Mouse (Mus musculus): ENCODE results near the gene Sh3glb2. TPM values are rescaled to one million over a fixed set of nuclear protein-coding genes. Genes with fewer than 3 reads are reported as not detected.

Sh3glb2 gene
- polyA plus RNA-seq, 1 experiment from 2014 or later: 69.4 TPM

- no peak for ATAC-seq (ENCODE audit: low FRiP score, low TSS enrichment)
- no peaks in the 10 kb centered on the region for H3K9me3 ChIP-seq (ENCODE audit: control insufficient read depth, low read length)
- WGBS: 57% methylated on average over 4 of the region's 4 CpGs
- H3K36me3 ChIP-seq (ENCODE audit: control insufficient read depth, insufficient read depth, low read length): peaks cover 16% of the 10 kb centered on the region
- no peak overlapping the region for H3K4me3 ChIP-seq (ENCODE audit: low read length)
- H3K4me2 ChIP-seq (replicated peaks; ENCODE audit: low read depth, low read length): no peak overlapping the region
- H3K4me1 ChIP-seq (ENCODE audit: control insufficient read depth, insufficient read depth, low read length): peaks cover 20% of the 10 kb centered on the region
- H3K27ac ChIP-seq (ENCODE audit: low read depth, low read length): no peak overlapping the region
- no peaks in the 10 kb centered on the region for H3K27me3 ChIP-seq (ENCODE audit: control insufficient read depth, insufficient read depth, low read length)
- no peak overlapping the region for H3K9ac ChIP-seq (ENCODE audit: low read depth, low read length)
Measured at GRCm38 (mm10) chr2:30356266-30356665, 2.9 kb downstream of the Sh3glb2 start.

DNA sequence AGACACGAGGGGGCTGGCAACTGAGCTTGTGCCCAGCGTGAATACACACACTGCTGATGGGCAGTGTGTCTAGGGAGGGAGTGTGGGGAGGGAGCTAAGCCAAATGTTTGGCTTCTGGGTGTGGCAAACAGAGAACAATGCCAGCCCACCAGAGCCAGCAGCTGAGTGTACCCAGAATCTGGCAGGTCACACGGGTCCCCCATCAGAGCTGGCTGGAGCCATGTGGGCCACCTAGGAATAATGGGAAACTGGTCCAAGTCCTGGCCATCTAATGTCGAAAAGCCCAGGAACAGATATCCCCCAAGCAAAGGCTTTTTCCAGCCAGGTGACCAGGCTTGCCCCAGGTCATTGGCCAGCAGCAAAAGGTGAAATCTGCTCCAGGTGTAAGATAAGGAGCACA lies 3.3 kb downstream of the Sh3glb2 start:
- no peak for ATAC-seq (ENCODE audit: low FRiP score, low TSS enrichment)
- Histone ChIP-seq H3K9me3 (ENCODE audit: control insufficient read depth, low read length) (no peaks in the 10 kb centered on the region), H3K27me3 (ENCODE audit: control insufficient read depth, insufficient read depth, low read length) (no peaks in the 10 kb centered on the region), H3K27ac (ENCODE audit: low read depth, low read length) (no peak overlapping the region), H3K4me2 (replicated peaks; ENCODE audit: low read depth, low read length) (no peak overlapping the region), H3K36me3 (ENCODE audit: control insufficient read depth, insufficient read depth, low read length) (peaks cover 16% of the 10 kb centered on the region), H3K4me3 (ENCODE audit: low read length) (no peak overlapping the region), H3K9ac (ENCODE audit: low read depth, low read length) (no peak overlapping the region), H3K4me1 (ENCODE audit: control insufficient read depth, insufficient read depth, low read length) (peaks cover 20% of the 10 kb centered on the region)
- 69% methylated on average over 4 of the region's 4 CpGs for WGBS

- Histone ChIP-seq H3K9me3 (ENCODE audit: control insufficient read depth, low read length) (no peaks in the 10 kb centered on the region), H3K27me3 (ENCODE audit: control insufficient read depth, insufficient read depth, low read length) (no peaks in the 10 kb centered on the region), H3K36me3 (ENCODE audit: control insufficient read depth, insufficient read depth, low read length) (peaks cover 55% of the 10 kb centered on the region), H3K4me1 (ENCODE audit: control insufficient read depth, insufficient read depth, low read length) (no peaks in the 10 kb centered on the region), H3K9ac (ENCODE audit: low read depth, low read length) (no peak overlapping the region), H3K27ac (ENCODE audit: low read depth, low read length) (no peak overlapping the region), H3K4me3 (ENCODE audit: low read length) (no peak overlapping the region), H3K4me2 (replicated peaks; ENCODE audit: low read depth, low read length) (no peak overlapping the region)
- no peak for ATAC-seq (ENCODE audit: low FRiP score, low TSS enrichment)
- whole genome bisulfite sequencing: 86% methylated on average over 2 of the region's 2 CpGs
Measured at GRCm38 (mm10) chr2:30351149-30351548, 8.0 kb downstream of the Sh3glb2 start.

DNA sequence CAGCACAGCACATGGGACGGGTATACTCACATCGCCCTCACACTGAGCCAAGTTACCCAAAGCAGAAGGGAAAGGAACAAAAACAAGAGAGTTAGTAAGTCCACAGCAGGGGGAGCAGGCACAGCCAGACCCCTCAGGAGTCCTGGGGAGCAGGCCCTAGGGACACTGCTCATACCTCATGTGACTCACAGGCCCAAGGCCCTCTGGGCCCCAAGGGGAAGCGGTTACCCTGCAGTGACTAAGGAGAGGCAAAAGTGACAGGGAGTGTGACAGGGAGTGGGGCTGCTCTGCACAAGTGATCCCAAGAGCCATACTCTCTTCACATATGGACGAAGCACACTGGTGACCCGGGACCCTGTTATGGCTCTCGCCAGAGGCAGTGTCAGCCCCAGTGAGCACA lies 9.9 kb downstream of the Sh3glb2 start:
- ATAC-seq (ENCODE audit: low FRiP score, low TSS enrichment): no peak
- Histone ChIP-seq H3K4me3 (ENCODE audit: low read length) (no peak overlapping the region), H3K4me2 (replicated peaks; ENCODE audit: low read depth, low read length) (no peak overlapping the region), H3K9ac (ENCODE audit: low read depth, low read length) (no peak overlapping the region), H3K36me3 (ENCODE audit: control insufficient read depth, insufficient read depth, low read length) (peaks cover 71% of the 10 kb centered on the region), H3K27me3 (ENCODE audit: control insufficient read depth, insufficient read depth, low read length) (no peaks in the 10 kb centered on the region), H3K9me3 (ENCODE audit: control insufficient read depth, low read length) (no peaks in the 10 kb centered on the region), H3K27ac (ENCODE audit: low read depth, low read length) (no peak overlapping the region), H3K4me1 (ENCODE audit: control insufficient read depth, insufficient read depth, low read length) (no peaks in the 10 kb centered on the region)
- 89% methylated on average over 6 of the region's 6 CpGs for WGBS

DNA sequence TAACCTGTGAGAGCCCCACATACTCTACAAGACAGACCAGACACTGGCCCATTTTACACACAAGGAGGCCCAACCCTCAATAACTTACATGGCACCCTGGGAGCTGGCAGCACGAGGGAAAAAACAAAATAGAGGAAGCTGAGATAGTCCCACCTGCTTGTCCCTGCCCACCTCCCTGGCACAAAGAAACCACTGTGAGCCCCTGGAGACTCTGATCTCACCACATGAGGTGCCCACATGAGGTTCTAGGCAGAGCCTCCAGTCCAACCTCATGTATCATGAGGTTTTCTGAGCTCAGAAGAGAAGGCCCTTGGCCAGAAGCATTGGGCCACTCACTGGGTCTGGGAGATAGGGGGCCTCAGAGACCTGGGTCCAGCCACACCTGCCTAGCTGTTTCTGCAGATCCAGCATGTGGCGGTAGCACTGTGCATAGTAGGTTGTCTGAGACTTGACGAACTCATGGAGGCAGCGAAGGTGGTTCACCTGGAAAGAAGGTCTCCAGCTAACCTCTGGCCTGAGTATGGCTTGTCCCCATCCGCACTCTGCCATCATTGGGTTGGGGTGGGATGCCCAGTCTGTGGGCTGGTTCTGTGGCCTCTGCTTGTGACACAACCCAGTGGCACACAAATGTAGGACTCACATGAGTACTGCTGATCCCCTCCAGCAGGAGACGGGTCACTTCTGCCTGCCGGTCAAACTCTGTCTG lies 13.0 kb downstream of the Sh3glb2 start:
- H3K36me3 ChIP-seq (ENCODE audit: control insufficient read depth, insufficient read depth, low read length): peaks cover 88% of the 10 kb centered on the region
- WGBS: 90% methylated on average over 7 of the region's 7 CpGs
- H3K4me3 ChIP-seq (ENCODE audit: low read length): no peak overlapping the region
- H3K9ac ChIP-seq (ENCODE audit: low read depth, low read length): no peak overlapping the region
- no peaks in the 10 kb centered on the region for H3K9me3 ChIP-seq (ENCODE audit: control insufficient read depth, low read length)
- no peak for ATAC-seq (ENCODE audit: low FRiP score, low TSS enrichment)
- H3K4me1 ChIP-seq (ENCODE audit: control insufficient read depth, insufficient read depth, low read length): no peaks in the 10 kb centered on the region
- H3K27me3 ChIP-seq (ENCODE audit: control insufficient read depth, insufficient read depth, low read length): no peaks in the 10 kb centered on the region
- H3K27ac ChIP-seq (ENCODE audit: low read depth, low read length): no peak overlapping the region
- no peak overlapping the region for H3K4me2 ChIP-seq (replicated peaks; ENCODE audit: low read depth, low read length)

DNA sequence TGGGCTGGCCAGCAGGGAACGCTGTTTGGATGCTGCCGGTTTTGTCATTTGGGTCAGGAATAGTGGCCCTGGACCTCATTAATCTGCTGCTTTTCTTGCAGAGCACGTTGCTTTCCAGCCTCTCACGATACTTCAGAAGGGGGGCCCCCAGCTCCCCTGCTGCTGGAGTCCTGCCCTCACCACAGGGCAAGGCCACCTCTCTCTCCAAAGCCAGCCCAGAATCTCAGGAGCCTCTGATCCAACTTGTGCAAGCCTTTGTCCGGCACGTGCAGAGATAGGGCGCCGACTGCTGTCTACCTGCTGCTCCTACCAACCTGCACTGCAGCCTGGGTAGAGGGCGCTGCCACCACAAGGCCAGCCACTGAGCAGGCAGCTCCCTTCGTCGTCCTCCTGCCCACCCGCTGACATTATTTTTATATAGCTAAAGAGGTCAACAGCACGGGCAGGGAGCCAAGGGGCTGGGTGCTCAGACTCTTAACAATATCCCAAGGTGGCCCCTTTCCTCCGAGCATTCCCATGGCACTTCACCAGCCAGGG lies 15.5 kb downstream of the Sh3glb2 start:
- 74% methylated on average over 14 of the region's 14 CpGs for WGBS
- H3K9ac ChIP-seq (ENCODE audit: low read depth, low read length): 0 out of 2 replicates have a peak overlapping the region, but pooled peaks have one; percentile 19
- H3K27ac ChIP-seq (ENCODE audit: low read depth, low read length): no peak overlapping the region
- H3K36me3 ChIP-seq (ENCODE audit: control insufficient read depth, insufficient read depth, low read length): peaks cover 93% of the 10 kb centered on the region
- no peak for ATAC-seq (ENCODE audit: low FRiP score, low TSS enrichment)
- no peaks in the 10 kb centered on the region for H3K27me3 ChIP-seq (ENCODE audit: control insufficient read depth, insufficient read depth, low read length)
- no peaks in the 10 kb centered on the region for H3K9me3 ChIP-seq (ENCODE audit: control insufficient read depth, low read length)
- no peak overlapping the region for H3K4me2 ChIP-seq (replicated peaks; ENCODE audit: low read depth, low read length)
- no peak overlapping the region for H3K4me3 ChIP-seq (ENCODE audit: low read length)
- H3K4me1 ChIP-seq (ENCODE audit: control insufficient read depth, insufficient read depth, low read length): no peaks in the 10 kb centered on the region

- Histone ChIP-seq H3K9ac (ENCODE audit: low read depth, low read length) (no peak overlapping the region), H3K4me3 (ENCODE audit: low read length) (no peak overlapping the region), H3K9me3 (ENCODE audit: control insufficient read depth, low read length) (no peaks in the 10 kb centered on the region), H3K4me1 (ENCODE audit: control insufficient read depth, insufficient read depth, low read length) (no peaks in the 10 kb centered on the region), H3K27ac (ENCODE audit: low read depth, low read length) (no peak overlapping the region), H3K27me3 (ENCODE audit: control insufficient read depth, insufficient read depth, low read length) (no peaks in the 10 kb centered on the region), H3K36me3 (ENCODE audit: control insufficient read depth, insufficient read depth, low read length) (peaks cover 91% of the 10 kb centered on the region), H3K4me2 (replicated peaks; ENCODE audit: low read depth, low read length) (no peak overlapping the region)
- no peak for ATAC-seq (ENCODE audit: low FRiP score, low TSS enrichment)
- 93% methylated on average over 7 of the region's 7 CpGs for WGBS
Measured at GRCm38 (mm10) chr2:30342544-30342943, 16.6 kb downstream of the Sh3glb2 start.

DNA sequence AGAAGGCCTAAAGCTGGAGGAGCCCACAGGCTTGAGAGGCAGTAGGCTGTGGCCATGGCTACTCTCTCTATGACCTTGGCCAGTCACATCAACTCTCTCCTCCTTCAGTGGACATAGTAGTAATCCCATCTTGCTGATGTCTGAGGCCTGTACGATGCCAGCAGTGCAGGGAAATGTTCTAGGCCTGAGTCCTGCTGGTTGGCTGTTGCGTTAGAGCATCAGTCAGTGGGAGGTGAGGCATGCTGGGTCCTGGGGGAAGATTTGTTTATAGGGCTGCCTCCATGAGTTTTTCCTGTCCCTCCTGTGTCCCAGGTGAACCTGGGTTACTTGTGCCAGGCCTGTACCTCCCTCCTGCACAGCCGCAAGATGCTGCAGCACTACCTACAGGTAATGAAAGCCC lies 17.1 kb downstream of the Sh3glb2 start:
- no peak overlapping the region for H3K4me3 ChIP-seq (ENCODE audit: low read length)
- H3K9me3 ChIP-seq (ENCODE audit: control insufficient read depth, low read length): no peaks in the 10 kb centered on the region
- no peak overlapping the region for H3K4me2 ChIP-seq (replicated peaks; ENCODE audit: low read depth, low read length)
- H3K4me1 ChIP-seq (ENCODE audit: control insufficient read depth, insufficient read depth, low read length): no peaks in the 10 kb centered on the region
- H3K27me3 ChIP-seq (ENCODE audit: control insufficient read depth, insufficient read depth, low read length): no peaks in the 10 kb centered on the region
- no peak for ATAC-seq (ENCODE audit: low FRiP score, low TSS enrichment)
- no peak overlapping the region for H3K27ac ChIP-seq (ENCODE audit: low read depth, low read length)
- WGBS: 98% methylated on average over 3 of the region's 3 CpGs
- no peak overlapping the region for H3K9ac ChIP-seq (ENCODE audit: low read depth, low read length)
- peaks cover 93% of the 10 kb centered on the region for H3K36me3 ChIP-seq (ENCODE audit: control insufficient read depth, insufficient read depth, low read length)

DNA sequence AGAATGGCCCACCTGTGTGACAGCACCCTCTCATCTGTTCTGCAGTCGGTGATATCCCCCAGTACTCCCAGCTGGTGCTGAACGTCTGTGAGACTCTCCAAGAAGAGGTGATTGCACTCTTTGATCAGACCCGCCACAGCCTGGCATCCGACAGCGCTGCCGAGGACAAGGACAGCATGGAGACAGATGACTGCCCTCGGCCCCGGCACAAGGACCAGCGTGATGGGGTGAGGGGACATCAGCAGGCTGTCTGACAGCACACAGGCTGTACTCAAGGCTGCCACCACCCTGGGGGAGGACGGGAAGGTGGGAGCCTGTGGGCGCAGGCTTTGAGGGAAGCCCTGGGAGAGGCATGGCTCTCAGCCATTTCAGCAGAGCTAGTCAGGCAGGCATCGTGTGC lies 22.0 kb downstream of the Sh3glb2 start:
- Histone ChIP-seq H3K27ac (ENCODE audit: low read depth, low read length) (no peak overlapping the region), H3K9me3 (ENCODE audit: control insufficient read depth, low read length) (no peaks in the 10 kb centered on the region), H3K4me1 (ENCODE audit: control insufficient read depth, insufficient read depth, low read length) (no peaks in the 10 kb centered on the region), H3K27me3 (ENCODE audit: control insufficient read depth, insufficient read depth, low read length) (no peaks in the 10 kb centered on the region), H3K36me3 (ENCODE audit: control insufficient read depth, insufficient read depth, low read length) (peaks cover 95% of the 10 kb centered on the region), H3K9ac (ENCODE audit: low read depth, low read length) (no peak overlapping the region), H3K4me2 (replicated peaks; ENCODE audit: low read depth, low read length) (no peak overlapping the region), H3K4me3 (ENCODE audit: low read length) (no peak overlapping the region)
- 86% methylated on average over 12 of the region's 12 CpGs for WGBS
- no peak for ATAC-seq (ENCODE audit: low FRiP score, low TSS enrichment)
